Mouse (Mus musculus): ENCODE measurements around the gene Gpr3.

The Gpr3 gene

DNA sequence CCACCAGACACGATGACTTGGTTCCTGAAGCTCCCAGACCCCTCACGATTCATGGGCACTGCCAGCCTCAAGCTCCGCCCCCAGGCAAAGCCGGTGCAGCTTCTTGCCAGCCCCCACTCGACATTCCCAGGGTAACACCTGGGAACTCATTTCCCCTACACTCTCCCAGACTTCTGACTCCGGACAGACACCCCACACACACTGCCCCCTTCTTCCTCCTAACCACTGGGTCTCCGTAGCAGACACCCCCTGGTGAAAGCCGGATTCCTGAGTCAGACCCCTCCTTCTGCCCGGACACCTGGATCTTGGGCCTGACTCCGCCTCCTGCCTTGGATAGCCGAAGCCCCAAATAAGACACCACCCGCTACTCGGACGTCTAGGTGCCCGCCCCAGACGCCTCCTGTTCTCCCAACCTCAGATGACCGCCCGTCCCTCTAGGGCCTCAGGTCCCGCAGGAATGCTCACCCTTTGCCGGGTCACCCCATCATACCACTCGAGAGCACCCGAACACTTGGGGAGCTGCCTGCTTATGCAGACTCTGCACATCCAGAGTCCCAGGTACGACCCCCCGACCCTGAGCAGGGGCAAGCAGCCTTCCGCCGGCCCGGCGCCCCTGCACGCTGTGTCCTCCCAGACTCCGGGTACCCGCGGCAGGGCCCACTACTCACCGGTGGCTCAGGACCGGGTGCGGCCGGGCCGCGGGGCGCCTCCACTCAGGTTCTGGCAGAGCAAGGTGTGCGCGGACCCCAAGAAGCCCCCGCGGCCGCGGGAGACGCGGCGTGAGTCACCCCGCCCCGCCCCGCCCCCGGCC lies at the start of gene Gpr3, which contains the start of gene Cd164l2:
TSS of gene Gpr3 (minus strand) at position 786 of the 811 bp plus-strand sequence.
TSS of gene Cd164l2 (plus strand) at position 381 of the 811 bp plus-strand sequence.
- DNase-seq = no peak

DNA sequence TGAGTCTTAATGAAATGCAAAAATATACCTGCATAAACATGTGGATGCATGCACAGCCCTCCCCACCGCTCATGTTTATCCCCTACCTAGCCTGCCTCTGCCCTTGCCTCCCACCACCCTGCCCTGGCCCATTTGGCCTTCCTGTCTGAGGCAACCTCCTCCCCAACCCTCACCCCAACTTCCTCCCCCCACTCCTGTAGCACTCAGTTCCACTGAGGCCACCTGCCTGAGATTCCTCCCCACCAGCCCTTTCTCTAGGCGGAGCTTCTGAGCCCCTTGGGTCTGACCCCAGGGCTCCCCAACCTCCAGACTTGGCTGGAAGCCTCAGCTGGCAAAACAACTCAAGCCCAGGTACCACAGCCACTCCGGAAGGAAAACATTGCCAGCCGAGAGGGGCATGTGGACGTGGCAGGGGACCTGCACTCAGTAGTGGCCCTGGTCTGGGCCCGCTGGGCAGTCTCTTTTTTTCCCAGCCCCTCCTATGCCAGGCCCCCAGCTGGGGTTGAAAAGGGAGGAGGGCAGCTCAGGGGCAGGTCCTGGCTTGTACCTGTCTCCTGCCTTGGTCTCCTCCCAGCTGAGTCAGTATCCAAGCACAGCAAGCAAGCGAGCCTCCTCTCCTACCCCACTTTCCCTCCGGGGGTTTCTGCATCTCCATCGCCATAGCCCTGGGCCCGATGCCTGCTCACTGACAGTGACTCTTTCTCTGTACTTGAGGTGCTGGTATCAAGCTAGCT lies 49.5 kb upstream of the Gpr3 start:
- no peak for DNase-seq

DNA sequence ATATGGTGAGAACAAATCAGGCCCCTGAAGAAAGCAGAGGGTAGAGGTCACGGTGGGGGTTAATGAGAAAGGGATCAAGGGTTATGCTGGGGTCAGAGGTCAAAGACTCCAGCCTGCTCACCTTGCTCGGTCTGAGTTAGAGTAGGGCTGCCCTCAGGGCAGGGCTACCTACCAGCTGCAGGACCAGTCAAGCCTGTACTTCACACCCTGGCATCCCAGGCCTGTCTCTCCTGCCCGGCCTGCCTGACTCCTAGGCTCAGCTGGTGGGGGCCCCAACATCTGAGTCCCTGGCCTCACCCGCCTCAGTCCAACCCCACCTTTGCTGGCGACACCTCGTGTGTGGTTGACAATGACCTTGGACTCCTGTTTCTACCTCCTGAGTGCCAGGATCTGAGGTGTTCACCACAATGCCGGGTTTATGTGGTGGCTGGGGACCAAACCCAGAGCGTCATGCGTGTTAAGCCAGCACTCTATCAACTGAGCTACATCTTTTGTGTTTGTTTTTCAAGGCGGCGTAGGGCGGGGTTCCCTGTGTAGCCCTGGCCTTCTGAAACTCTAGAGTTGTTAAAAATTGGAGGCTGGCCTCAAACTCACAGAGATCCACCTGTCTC lies 45.6 kb upstream of the Gpr3 start:
- no peak for DNase-seq

DNA sequence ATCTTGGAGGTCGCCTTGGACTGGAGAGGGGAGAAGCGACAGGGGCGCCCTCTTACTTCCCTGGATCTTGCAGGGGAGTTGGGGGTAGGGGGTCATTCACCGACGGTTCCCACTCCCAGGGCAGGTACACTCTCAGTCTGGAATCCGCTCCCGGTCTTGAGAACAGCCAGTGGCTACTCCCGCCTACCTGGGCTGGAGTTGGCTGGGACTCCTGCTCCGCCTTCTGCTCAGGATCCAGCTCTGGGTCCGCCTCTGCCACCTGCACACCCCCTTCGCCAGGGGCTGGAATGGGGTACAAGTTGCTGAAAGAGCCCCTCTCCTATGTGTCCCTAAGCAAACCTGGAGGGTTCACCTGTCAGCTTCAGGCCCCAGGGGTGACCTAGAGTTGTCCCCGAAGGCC lies 44.9 kb upstream of the Gpr3 start:
- peak; percentile 62 for DNase-seq

DNA sequence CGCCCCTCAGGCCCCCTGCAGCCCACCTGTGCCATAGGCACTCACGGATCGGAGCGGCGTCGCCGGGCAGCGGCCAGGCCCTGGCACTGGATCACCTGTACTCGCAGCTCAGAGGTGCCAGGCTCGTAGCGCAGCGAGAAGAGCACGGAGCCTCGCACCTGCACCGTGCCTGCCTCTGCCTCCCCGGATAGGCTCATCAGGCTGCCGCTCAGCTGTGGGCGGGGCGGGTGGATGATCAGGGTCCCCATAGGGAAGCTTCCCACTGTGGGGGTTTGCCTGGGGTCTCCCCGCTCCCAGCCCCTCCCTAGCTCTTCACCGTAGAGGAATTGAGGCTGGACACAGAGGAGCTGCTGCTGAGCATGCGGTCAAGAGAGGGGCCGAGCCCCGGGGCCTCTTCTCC lies 44.5 kb upstream of the Gpr3 start:
- DNase-seq = peak; percentile 11

DNA sequence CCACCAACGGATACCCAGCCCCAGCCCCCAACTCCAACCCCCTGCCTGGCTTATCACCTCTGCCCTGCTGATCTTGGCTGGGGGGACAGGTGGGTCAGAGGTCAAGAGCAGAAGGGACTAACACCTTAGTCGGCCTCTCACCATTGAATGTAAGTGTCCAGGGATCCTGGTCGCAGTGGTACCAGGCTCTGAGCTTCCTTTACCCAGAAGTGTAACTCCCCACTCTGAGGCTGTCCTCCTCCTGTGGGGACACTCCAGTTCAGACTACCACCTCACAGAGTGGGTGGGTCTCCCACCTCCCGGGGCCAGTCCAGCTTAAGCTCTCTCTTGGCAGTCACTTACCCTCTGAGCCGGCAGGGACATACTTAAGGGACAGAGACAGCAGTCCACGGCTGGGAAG lies 43.1 kb upstream of the Gpr3 start:
- no peak for DNase-seq

DNA sequence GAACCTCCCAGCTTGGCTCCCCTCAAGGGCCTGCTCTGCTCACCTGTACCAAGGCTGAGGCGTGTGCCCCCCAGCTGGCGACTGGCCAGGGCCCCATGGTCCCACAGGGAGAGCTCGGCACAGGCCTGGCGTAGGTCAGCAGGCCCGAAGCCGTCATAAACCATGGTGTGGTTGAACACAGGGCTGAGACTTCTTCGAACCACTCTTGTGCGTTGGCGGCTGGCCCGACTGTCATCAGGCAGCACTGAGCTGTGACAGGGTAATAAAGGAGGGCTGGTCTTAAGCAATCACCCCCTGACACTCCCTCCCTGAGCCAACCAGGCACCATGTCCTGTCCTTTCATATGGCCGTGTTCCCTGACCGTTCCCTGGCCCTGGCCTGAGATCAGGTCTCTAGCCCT lies 41.1 kb upstream of the Gpr3 start:
- no peak for DNase-seq

DNA sequence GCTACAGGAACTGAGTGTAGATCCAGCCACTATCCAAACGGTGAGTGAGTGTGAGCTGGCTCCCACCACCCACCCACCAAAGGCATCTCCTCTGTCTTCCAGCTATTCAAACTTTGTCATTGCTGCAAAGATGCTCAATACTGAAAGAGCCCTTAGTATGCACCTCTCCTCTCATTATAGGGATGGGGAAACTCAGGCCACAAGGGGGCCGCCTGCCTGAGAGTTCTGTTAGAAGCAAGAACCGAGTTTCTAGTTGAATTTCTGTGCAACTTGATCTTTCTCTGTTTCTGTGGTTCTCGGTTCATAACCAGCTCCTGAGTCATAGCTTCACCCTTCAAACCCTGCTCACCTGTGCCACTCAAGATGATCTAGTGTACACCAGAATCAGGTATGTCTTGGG lies 39.8 kb upstream of the Gpr3 start:
- no peak for DNase-seq

DNA sequence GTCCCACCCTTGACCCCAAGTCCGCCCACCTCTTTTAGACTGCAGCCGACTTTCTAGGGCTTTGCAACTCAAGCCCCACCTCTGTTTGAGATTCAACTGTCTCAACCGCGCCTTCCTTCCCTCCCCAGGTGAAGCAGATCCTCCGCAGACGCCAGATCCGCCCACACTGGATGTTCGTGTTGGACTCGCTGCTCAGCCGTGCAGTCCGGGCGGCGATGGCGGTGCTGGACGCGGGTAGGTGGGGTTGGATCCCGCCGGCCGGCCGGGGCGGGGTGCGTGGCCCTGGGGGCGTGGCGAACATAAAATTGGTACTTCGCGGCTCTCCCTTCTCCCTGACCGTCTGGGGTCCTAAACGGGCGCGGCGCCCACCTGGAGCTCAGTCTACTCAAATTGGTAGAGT lies 38.9 kb upstream of the Gpr3 start:
- peak; percentile 29 for DNase-seq

DNA sequence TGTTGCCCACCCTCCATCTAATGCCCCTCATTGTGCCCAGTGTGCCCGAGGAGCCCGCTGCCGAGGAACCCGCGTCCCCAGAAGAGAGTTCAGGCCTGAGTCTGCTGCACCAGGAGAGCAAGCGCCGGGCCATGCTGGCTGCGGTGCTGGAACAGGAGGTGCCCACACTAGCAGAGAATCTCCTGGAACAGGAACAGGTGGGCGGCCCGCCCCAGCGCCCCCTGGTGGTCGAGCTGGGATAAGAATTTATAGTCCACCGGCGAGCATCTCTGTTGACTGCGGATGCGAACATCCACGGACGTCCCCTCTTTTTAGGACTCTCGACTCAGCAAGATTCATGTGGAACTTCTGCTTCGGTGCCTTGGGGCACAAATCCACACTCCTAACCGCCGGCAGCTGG lies 38.3 kb upstream of the Gpr3 start:
- peak; percentile 85 for DNase-seq

DNA sequence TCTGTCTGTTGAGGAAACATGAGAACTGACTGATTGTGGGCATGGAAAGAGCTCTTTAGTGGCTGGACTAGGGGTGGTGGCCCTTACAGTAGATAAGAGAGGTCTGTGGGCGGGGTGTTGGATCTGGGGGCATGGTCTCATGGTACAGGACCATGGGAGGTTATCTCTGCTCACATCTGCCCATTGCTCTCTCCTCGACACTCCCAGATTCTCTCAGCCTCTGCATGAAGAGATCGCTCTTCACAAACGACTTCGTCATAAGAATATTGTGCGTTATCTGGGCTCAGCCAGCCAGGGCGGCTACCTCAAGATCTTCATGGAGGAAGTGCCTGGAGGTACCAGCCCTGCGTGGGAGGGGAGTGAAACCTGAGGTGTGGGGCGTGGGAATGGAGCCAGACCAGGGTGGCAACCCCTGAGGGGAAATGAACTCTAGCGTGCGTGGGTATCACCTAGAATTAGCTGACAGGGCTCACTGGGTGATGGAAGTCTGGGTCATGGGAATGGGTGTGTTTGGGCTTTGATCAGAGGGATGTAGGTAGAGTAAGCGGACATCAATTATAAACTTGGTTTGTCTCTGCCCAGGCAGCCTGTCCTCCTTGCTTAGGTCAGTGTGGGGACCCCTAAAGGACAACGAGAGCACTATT lies 35.6 kb upstream of the Gpr3 start:
- no peak for DNase-seq

DNA sequence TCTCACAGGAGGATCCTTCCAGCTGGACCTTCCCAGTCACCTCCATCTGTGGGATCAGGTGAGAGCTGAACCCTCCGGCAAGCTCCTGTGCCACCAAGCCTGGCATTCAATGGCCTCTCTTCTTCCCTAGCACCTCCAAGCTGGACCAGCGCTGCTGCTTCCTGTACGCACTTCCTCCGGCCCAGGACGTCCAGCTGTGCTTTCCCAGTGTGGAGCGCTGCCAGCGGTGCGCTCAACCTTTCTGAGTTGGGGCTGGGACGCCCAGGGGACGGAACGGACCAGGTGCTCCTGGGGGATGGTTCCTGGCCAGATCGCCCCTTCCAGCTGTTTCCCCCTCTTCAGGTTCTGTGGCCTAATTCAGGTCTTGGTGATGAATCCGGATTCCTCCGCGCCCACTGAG lies 34.7 kb upstream of the Gpr3 start:
- DNase-seq = peak; percentile 44

DNA sequence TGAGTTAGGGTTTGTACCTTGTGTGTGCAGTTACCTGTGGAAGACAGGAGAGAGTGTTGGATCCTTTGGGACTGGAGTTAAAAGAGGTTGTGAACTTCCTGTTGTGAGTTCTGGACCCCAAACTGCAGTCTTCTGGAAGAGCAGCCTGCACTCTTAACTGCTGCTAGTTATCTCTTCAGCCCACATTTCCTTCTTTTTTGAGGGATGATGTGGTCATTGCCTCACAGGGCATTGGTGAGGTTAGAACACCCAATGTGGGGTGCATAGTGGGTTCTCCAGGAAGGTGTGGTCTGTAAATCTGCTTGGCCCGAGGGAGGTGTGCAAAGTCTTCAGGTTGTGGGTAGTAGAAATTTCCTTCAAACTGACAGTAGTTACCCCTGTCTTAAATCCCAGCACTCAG lies 32.0 kb upstream of the Gpr3 start:
- no peak for DNase-seq

DNA sequence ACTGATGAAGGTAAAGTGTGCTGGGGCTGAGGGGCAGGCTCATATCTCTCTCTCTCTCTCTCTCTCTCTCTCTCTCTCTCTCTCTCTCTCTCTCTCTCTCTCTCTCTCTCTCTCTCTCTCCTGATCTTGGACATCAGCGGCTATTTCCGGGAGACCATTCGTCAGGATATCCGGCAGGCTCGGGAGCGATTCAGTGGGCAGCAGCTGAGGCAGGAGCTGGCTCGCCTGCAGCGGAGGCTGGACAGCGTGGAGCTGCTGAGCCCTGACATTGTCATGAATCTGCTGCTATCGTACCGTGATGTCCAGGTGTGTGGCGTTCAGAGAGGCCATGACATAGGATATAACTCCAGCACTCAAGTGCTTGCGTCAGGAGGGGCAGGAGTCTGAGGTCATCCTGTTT lies 31.2 kb upstream of the Gpr3 start:
- DNase-seq = peak; percentile 21

DNA sequence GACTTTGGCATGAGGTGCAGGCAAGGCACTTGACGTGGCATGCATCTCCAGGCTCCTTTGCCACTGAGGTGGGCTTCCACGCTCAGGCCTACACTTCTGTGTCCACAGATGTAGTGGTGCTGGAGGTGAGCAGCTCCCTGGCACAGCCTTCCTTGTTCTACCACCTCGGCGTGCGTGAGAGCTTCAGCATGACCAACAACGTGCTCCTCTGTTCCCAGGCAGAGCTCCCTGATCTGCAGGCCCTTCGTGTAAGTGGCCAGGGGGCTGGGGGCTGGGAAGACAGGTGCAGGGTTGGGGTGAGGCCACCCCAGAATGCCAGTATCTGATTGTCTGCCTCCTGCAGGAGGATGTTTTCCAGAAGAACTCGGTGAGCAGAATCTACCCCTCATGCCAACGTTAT lies 30.4 kb upstream of the Gpr3 start:
- no peak for DNase-seq

DNA sequence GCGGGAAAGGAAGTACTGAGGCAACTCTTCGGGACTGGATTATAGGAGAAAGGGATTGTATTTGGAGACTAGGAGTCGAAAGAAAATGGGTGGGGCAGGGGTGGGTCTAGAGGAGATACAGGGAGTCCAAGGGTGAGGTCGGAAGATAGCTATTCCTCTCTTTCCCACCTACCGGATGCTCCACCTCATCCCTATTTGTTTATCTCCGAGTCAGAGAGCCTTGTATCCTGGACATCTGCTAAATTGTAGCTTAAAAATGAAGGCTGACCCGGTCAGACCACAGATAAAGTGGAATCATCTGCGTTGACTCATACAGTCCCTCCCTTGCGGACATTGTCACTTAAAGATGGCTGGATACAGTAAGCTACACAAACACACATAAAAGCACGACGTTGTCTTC lies 29.6 kb upstream of the Gpr3 start:
- no peak for DNase-seq

DNA sequence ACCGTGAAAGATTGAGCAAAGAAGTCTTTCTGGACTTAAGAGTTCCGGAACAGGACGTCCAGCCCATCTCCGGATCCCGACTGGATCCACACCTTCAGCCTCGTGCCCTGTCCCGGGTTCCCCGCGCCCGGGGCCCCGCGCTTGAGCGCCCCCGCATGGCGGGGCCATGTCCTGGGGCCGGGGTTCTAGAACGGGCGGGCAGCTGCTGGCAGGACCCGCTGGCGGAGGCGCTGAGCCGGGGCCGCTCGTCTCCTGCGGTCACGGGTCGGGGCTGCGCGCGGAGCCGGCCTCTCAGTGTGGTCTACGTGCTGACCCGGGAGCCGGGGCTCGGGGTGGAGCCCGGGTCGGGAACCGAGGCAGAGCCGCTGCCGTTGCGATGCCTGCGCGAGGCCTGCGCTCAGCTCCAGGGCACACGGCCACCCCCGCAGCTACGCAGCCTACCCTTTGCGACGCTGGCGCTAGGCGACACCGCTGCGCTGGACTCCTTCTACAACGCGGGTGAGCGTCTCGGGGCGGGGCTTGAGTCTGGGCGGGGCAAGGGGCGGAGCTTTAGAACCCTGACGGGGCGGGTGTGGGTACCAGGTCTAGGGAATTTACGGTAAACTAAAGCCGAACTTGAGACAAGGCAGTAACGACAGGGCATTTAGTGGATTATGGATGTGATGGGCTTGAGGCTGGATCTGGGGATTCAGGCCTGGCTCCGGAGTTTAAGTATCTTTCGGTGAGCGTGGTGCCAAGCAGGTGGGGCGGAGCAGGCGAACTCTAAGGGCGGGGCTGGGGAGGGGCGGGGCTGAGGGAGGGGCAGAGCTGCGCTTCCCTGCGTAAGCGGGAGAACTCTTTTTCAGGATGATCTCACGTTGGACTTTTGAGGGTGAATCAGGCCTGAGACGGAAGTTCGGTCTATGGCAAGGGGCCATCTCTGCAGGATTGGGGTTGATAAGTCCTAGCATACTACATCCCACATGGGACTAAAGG lies 28.9 kb upstream of the Gpr3 start:
- peak; percentile 93 for DNase-seq

DNA sequence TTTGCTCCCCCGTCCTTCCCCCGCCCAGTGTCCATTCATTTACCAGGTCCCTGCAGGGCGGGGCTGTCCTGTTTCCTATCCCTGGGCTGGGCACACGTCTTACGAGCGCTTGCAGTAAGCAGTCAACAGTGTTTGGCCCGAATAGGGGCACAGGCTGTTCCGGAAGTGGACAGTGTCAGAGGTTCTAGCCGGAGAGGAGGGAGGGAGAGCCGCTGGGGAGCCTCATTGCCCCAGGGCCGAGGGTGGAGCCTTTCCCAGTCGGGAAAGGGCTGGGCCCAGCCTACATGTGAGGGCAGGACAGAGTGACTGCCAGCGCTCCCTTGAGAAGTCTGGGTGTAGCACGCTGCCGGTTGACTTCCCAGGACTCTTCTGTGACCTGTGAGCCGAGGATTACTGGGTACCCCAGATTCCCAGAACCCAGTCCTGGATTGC lies 28.2 kb upstream of the Gpr3 start, which contains the start of gene Map3k6:
TSS of gene Map3k6 (plus strand) at position 329 of the 432 bp plus-strand sequence.
- peak; percentile 84 for DNase-seq

DNA sequence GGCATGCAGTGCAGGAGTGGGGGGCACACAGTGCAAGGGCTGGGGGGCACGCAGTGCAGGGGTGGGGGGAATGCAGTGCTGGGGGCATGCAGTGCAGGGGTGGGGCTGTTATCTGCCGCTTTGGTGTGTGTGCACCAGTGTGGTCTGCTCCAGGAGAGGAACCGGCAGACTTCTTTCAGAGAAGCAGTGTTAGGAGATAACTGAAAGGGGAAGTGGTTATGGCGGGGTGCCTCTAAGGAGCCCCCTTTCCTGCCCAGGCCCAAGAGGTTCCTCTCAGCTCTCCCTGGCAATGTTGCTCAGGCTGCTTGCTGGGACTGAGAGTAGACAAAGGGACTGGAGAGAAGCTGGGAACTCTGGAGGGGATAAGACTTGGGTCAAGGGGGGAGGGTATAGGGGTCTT lies 25.6 kb upstream of the Gpr3 start:
- DNase-seq = no peak

DNA sequence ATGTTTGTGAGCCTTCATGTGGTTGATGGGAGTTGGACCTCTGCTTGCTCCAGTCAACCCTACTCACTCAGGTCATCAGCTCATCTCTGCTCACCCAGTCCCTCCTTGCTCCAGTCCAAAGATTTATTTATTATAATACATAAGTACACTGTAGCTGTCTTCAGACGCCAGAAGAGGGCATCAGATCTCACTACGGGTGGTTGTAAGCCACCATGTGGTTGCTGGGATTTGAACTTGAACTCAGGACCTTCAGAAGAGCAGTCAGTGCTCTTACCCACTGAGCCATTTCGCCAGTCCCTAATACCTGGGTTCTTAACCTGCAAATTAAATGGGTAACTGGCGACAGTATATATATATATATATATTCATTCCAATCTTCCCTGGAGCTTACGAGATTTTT lies 23.1 kb upstream of the Gpr3 start:
- DNase-seq = no peak

DNA sequence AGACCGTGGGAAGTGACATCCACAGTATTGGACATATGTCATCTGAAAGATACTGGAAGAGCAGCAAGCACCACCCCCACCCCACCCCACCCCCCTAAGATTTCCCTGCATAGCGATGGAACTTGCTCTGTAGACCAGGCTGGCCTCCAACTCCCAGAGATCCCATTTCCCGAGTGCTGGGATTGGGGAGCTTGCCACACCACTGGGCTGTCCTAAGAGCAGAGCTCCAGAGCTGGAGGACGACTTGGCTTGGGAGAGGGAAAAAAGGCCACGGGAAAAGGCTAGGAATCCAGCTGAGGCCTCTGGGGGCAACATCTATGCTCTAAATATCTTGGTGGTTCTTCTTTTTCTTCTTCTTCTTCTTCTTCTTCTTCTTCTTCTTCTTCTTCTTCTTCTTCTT lies 22.4 kb upstream of the Gpr3 start:
- DNase-seq = no peak
